Mouse (Mus musculus): Measurements from ENCODE around the gene Th. TPM values are rescaled to one million over a fixed set of nuclear protein-coding genes. Genes with fewer than 3 reads are reported as not detected.

Th gene
- polyA plus RNA-seq, 1 experiment from 2014 or later = 0.54 TPM

DNA sequence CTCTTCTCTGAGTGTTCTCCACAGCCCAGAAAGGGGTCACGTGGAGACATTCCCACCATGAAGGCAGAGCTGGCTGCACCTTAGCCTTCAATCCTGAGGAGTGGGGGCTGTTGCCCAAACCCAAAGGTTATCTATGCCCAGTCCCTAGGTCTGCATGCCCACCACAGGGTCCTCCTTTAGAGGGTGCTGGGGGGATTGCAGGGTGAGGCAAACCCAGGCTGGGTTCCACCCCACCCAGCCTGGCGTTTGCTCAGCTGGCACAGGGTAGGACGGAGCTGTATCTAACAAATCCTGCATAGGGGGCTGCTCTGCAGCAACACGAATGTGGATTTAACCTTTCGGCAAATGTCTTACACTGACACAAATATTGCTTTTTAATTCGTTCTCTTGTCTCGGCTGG lies 29.2 kb downstream of the Th start:
- H3K27me3 ChIP-seq = peaks cover 88% of the 10 kb centered on the region
- H3K9me3 ChIP-seq (replicated peaks) = no peaks in the 10 kb centered on the region
- H3K4me2 ChIP-seq = no peak overlapping the region
- no peak overlapping the region for H3K4me3 ChIP-seq
- no peak overlapping the region for H3K9ac ChIP-seq
- no peak for ATAC-seq (replicated peaks; ENCODE audit: insufficient number of reproducible peaks, insufficient read depth, low FRiP score, low read depth)
- 57% methylated on average over 7 of the region's 7 CpGs for WGBS
- H3K4me1 ChIP-seq (replicated peaks) = peaks cover 3% of the 10 kb centered on the region; the same call in 1 of the 2 replicates
- no peak overlapping the region for H3K27ac ChIP-seq
- no peaks in the 10 kb centered on the region for H3K36me3 ChIP-seq

- H3K9me3 ChIP-seq (replicated peaks) = no peaks in the 10 kb centered on the region
- no peak overlapping the region for H3K4me2 ChIP-seq
- no peak for ATAC-seq (replicated peaks; ENCODE audit: insufficient number of reproducible peaks, insufficient read depth, low FRiP score, low read depth)
- peaks cover 93% of the 10 kb centered on the region for H3K27me3 ChIP-seq
- no peaks in the 10 kb centered on the region for H3K36me3 ChIP-seq
- 56% methylated on average over 19 of the region's 19 CpGs for WGBS
- no peak overlapping the region for H3K4me3 ChIP-seq
- no peak overlapping the region for H3K9ac ChIP-seq
- H3K27ac ChIP-seq = no peak overlapping the region
- H3K4me1 ChIP-seq (replicated peaks) = peaks cover 9% of the 10 kb centered on the region
Measured at GRCm38 (mm10) chr7:142899872-142900271, 31.1 kb downstream of the Th start.

DNA sequence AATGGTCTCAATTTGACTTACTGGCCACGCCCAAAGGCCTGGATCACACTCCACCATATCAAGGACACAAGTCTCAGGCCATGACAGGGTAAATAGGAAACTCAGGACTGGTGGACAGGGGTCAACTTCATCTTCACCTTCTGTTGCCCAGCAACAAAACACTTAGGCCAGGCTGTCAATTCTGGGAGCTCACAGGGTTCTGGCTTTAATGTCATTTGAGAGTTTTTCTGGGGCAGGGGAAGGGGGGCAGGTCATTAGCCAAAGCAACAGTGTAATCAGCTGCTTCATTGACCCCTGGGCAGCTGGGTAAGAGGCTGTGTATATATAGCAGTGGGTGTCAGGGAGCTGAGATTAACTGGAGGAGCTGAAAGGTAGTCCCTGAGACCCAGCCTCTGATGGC lies 33.5 kb downstream of the Th start:
- H3K4me1 ChIP-seq (replicated peaks) = peaks cover 26% of the 10 kb centered on the region
- no peak for ATAC-seq (replicated peaks; ENCODE audit: insufficient number of reproducible peaks, insufficient read depth, low FRiP score, low read depth)
- H3K27me3 ChIP-seq = peaks cover 79% of the 10 kb centered on the region
- WGBS = 53% methylated on average over 1 of the region's 1 CpGs
- no peak overlapping the region for H3K9ac ChIP-seq
- H3K36me3 ChIP-seq = no peaks in the 10 kb centered on the region
- no peak overlapping the region for H3K4me3 ChIP-seq
- H3K9me3 ChIP-seq (replicated peaks) = no peaks in the 10 kb centered on the region
- no peak overlapping the region for H3K4me2 ChIP-seq
- no peak overlapping the region for H3K27ac ChIP-seq

- no peak overlapping the region for H3K9ac ChIP-seq
- no peaks in the 10 kb centered on the region for H3K36me3 ChIP-seq
- H3K4me1 ChIP-seq (replicated peaks) = peaks cover 26% of the 10 kb centered on the region
- H3K4me2 ChIP-seq = no peak overlapping the region
- H3K27me3 ChIP-seq = peaks cover 78% of the 10 kb centered on the region
- ATAC-seq (replicated peaks; ENCODE audit: insufficient number of reproducible peaks, insufficient read depth, low FRiP score, low read depth) = no peak
- H3K4me3 ChIP-seq = no peak overlapping the region
- 77% methylated on average over 10 of the region's 10 CpGs for WGBS
- H3K27ac ChIP-seq = no peak overlapping the region
- H3K9me3 ChIP-seq (replicated peaks) = no peaks in the 10 kb centered on the region
Measured at GRCm38 (mm10) chr7:142895901-142896665, 34.8 kb downstream of the Th start.

GRCm38 (mm10) chr7:142895223-142895840 lies 35.6 kb downstream of the Th start:
- WGBS = 69% methylated on average over 18 of the region's 18 CpGs
- H3K4me1 ChIP-seq (replicated peaks) = peaks cover 26% of the 10 kb centered on the region
- H3K36me3 ChIP-seq = no peaks in the 10 kb centered on the region
- ATAC-seq (replicated peaks; ENCODE audit: insufficient number of reproducible peaks, insufficient read depth, low FRiP score, low read depth) = no peak
- H3K27me3 ChIP-seq = peaks cover 76% of the 10 kb centered on the region
- H3K9ac ChIP-seq = no peak overlapping the region
- H3K27ac ChIP-seq = no peak overlapping the region
- no peak overlapping the region for H3K4me2 ChIP-seq
- no peaks in the 10 kb centered on the region for H3K9me3 ChIP-seq (replicated peaks)
- no peak overlapping the region for H3K4me3 ChIP-seq

GRCm38 (mm10) chr7:142894669-142895068 lies 36.3 kb downstream of the Th start:
- Histone ChIP-seq H3K4me2 (no peak overlapping the region), H3K9me3 (replicated peaks) (no peaks in the 10 kb centered on the region), H3K27ac (no peak overlapping the region), H3K4me1 (replicated peaks) (peaks cover 26% of the 10 kb centered on the region), H3K9ac (no peak overlapping the region), H3K36me3 (no peaks in the 10 kb centered on the region), H3K27me3 (peaks cover 71% of the 10 kb centered on the region), H3K4me3 (no peak overlapping the region)
- ATAC-seq (replicated peaks; ENCODE audit: insufficient number of reproducible peaks, insufficient read depth, low FRiP score, low read depth) = no peak
- 3% methylated on average over 3 of the region's 3 CpGs for WGBS

DNA sequence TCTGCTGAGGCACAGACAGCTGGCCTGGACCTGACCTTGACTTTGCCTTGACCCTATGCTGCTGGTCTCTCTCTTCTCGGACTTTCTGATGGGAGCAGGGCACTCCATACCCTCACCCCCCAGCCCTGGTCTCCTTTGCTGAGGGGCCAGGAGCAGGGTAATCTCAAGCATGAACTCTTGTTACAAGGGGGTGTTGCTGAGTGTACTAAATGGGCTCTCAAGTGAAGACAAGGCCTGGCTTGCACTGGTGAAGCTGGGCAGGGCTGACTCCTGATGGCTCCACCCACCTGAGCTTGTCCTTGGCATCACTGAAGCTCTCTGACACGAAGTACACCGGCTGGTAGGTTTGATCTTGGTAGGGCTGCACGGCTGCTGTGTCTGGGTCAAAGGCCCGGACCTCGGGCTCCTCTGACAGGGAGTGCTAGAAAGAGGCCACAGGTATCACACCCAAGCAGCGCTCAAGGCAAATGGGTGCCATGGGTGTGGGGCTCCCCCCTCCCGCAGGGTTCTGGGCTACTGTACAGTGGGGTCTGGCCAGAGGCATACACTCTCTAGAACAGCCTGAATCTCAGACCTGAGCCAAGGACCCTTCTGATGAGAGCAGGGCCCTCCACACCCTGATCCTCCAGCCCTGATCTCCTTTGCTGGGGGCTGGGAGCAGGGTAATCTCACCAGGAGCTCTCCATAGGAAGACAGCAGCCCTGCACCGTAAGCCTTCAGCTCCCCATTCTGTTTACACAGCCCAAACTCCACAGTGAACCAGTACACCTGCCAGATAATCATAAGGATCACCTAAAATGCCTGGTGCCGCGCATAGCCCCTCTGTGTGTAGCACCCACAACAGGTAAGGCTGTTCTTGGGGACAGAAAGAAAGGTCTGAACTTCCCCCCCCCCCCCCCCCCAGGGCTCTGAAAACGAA lies 36.9 kb downstream of the Th start:
- ATAC-seq (replicated peaks; ENCODE audit: insufficient number of reproducible peaks, insufficient read depth, low FRiP score, low read depth) = peak; percentile 68
- H3K27ac ChIP-seq = no peak overlapping the region
- H3K4me3 ChIP-seq = no peak overlapping the region
- no peaks in the 10 kb centered on the region for H3K36me3 ChIP-seq
- no peaks in the 10 kb centered on the region for H3K9me3 ChIP-seq (replicated peaks)
- H3K4me1 ChIP-seq (replicated peaks) = peaks cover 26% of the 10 kb centered on the region
- H3K27me3 ChIP-seq = peaks cover 70% of the 10 kb centered on the region
- WGBS = 51% methylated on average over 12 of the region's 12 CpGs
- H3K9ac ChIP-seq = no peak overlapping the region
- H3K4me2 ChIP-seq = no peak overlapping the region

DNA sequence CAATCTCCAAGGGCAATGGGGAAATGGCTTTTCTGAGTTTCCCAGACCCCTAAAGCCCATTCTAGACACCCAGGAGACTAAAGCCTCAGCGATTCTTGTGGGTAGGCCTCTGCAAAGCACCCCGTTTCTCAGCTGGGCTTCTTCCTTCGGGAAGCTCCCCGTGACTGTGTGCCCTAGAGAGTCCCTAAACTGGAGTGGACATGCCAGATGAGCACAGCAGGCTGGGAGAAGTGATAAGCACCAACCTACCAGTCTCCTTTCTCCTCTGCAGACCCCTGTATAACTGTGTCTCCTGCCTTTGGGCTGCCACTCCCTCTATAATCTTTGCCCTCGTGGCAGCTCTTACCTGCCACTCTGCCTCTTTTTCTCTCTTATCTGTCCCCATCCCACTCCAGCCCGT lies 37.6 kb downstream of the Th start:
- Histone ChIP-seq H3K9ac (no peak overlapping the region), H3K36me3 (no peaks in the 10 kb centered on the region), H3K9me3 (replicated peaks) (no peaks in the 10 kb centered on the region), H3K27me3 (peaks cover 69% of the 10 kb centered on the region), H3K4me2 (no peak overlapping the region), H3K4me1 (replicated peaks) (peaks cover 26% of the 10 kb centered on the region), H3K27ac (no peak overlapping the region), H3K4me3 (no peak overlapping the region)
- 54% methylated on average over 6 of the region's 6 CpGs for WGBS
- no peak for ATAC-seq (replicated peaks; ENCODE audit: insufficient number of reproducible peaks, insufficient read depth, low FRiP score, low read depth)

GRCm38 (mm10) chr7:142869419-142870163 lies 61.3 kb downstream of the Th start:
- Histone ChIP-seq H3K27me3 (peaks cover 3% of the 10 kb centered on the region; the same call in 1 of the 2 replicates), H3K9me3 (replicated peaks) (no peaks in the 10 kb centered on the region), H3K9ac (no peak overlapping the region), H3K36me3 (no peaks in the 10 kb centered on the region), H3K4me2 (no peak overlapping the region), H3K27ac (no peak overlapping the region), H3K4me3 (no peak overlapping the region), H3K4me1 (replicated peaks) (no peaks in the 10 kb centered on the region)
- no peak for ATAC-seq (replicated peaks; ENCODE audit: insufficient number of reproducible peaks, insufficient read depth, low FRiP score, low read depth)
- WGBS = 4% methylated on average over 4 of the region's 4 CpGs

DNA sequence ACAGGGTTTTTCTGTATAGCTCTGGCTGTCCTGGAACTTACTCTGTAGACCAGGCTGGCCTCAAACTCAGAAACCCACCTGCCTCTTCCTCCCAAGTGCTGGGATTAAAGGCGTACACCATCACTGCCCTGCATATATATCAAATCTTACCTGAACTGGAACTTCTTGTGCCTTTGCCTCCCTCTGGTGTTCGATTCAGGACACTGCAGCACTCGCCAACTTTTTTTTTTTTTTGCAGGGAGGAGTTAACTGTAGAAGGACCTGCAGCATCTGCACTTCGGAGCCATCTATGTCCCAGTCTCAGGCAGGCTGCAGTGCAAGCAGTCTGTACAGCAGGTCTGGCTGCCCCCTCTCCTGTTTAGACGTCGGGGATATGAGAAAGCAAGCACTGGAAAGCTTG lies 80.2 kb downstream of the Th start:
- H3K4me2 ChIP-seq = no peak overlapping the region
- H3K4me1 ChIP-seq (replicated peaks) = no peaks in the 10 kb centered on the region
- 11% methylated on average over 6 of the region's 6 CpGs for WGBS
- H3K27me3 ChIP-seq = no peaks in the 10 kb centered on the region
- no peak overlapping the region for H3K9ac ChIP-seq
- no peaks in the 10 kb centered on the region for H3K36me3 ChIP-seq
- no peak for ATAC-seq (replicated peaks; ENCODE audit: insufficient number of reproducible peaks, insufficient read depth, low FRiP score, low read depth)
- H3K9me3 ChIP-seq (replicated peaks) = no peaks in the 10 kb centered on the region
- no peak overlapping the region for H3K27ac ChIP-seq
- no peak overlapping the region for H3K4me3 ChIP-seq

Measured in heart, embryonic 15.5 days (tissue).